Mouse (Mus musculus): Measurements from ENCODE around the gene Dusp9. TPM values are rescaled to one million over a fixed set of nuclear protein-coding genes. Genes with fewer than 3 reads are reported as not detected.

The Dusp9 gene
- polyA plus RNA-seq, 1 experiment from 2014 or later, result 38.3 TPM

GRCm38 (mm10) chrX:73673968-73674661 lies 34.9 kb downstream of the Dusp9 start:
- peak overlapping the region; percentile 66 for H3K4me3 ChIP-seq
- peaks cover 27% of the 10 kb centered on the region for H3K4me1 ChIP-seq
- H3K27me3 ChIP-seq (ENCODE audit: poor library complexity, severe bottlenecking), result peaks cover 13% of the 10 kb centered on the region
- H3K27ac ChIP-seq, result peak overlapping the region; percentile 89
- 29% methylated on average over 20 of the region's 20 CpGs for WGBS
- H3K36me3 ChIP-seq (replicated peaks), result peaks cover 34% of the 10 kb centered on the region
- no peaks in the 10 kb centered on the region for H3K9me3 ChIP-seq
- no peak for DNase-seq (ENCODE audit: extremely low spot score, low spot score)

- WGBS, result 64% methylated on average over 2 of the region's 2 CpGs
These were observed 36.0 kb downstream of the Dusp9 start for GRCm38 (mm10) chrX:73675231-73675630.

GRCm38 (mm10) chrX:73676668-73677067 lies 37.4 kb downstream of the Dusp9 start:
- DNase-seq (ENCODE audit: extremely low spot score, low spot score), result no peak
- peaks cover 13% of the 10 kb centered on the region for H3K27me3 ChIP-seq (ENCODE audit: poor library complexity, severe bottlenecking)
- 94% methylated on average over 4 of the region's 4 CpGs for WGBS
- no peak overlapping the region for H3K4me3 ChIP-seq
- H3K4me1 ChIP-seq, result peaks cover 27% of the 10 kb centered on the region
- H3K9me3 ChIP-seq, result no peaks in the 10 kb centered on the region
- peaks cover 60% of the 10 kb centered on the region for H3K36me3 ChIP-seq (replicated peaks)
- H3K27ac ChIP-seq, result no peak overlapping the region

More at GRCm38 (mm10) chrX:73675231-73675630, 36.0 kb downstream of the Dusp9 start:
- Histone ChIP-seq H3K27me3 (ENCODE audit: poor library complexity, severe bottlenecking) (peaks cover 13% of the 10 kb centered on the region), H3K27ac (no peak overlapping the region), H3K4me1 (peaks cover 27% of the 10 kb centered on the region), H3K4me3 (peak overlapping the region; percentile 66; the same call in 1 of the 2 replicates), H3K9me3 (no peaks in the 10 kb centered on the region), H3K36me3 (replicated peaks) (peaks cover 46% of the 10 kb centered on the region)
- no peak for DNase-seq (ENCODE audit: extremely low spot score, low spot score)

GRCm38 (mm10) chrX:73684156-73684555 lies 44.9 kb downstream of the Dusp9 start:
- 85% methylated on average over 2 of the region's 2 CpGs for WGBS
- H3K36me3 ChIP-seq (replicated peaks), result peaks cover 94% of the 10 kb centered on the region

GRCm38 (mm10) chrX:73684978-73685377 lies 45.8 kb downstream of the Dusp9 start:
- H3K4me3 ChIP-seq, result no peak overlapping the region
- DNase-seq (ENCODE audit: extremely low spot score, low spot score), result no peak
- no peaks in the 10 kb centered on the region for H3K9me3 ChIP-seq
- H3K4me1 ChIP-seq, result no peaks in the 10 kb centered on the region
- H3K27me3 ChIP-seq (ENCODE audit: poor library complexity, severe bottlenecking), result peaks cover 12% of the 10 kb centered on the region; the same call in 1 of the 2 replicates
- H3K27ac ChIP-seq, result no peak overlapping the region
- H3K36me3 ChIP-seq (replicated peaks), result peaks cover 92% of the 10 kb centered on the region

More at GRCm38 (mm10) chrX:73684156-73684555, 44.9 kb downstream of the Dusp9 start:
- no peaks in the 10 kb centered on the region for H3K4me1 ChIP-seq
- no peak for DNase-seq (ENCODE audit: extremely low spot score, low spot score)
- H3K27me3 ChIP-seq (ENCODE audit: poor library complexity, severe bottlenecking), result peaks cover 8% of the 10 kb centered on the region; the same call in 1 of the 2 replicates
- H3K4me3 ChIP-seq, result no peak overlapping the region
- H3K9me3 ChIP-seq, result no peaks in the 10 kb centered on the region
- no peak overlapping the region for H3K27ac ChIP-seq

- 90% methylated on average over 3 of the region's 3 CpGs for WGBS
- no peak overlapping the region for H3K4me3 ChIP-seq
- peaks cover 91% of the 10 kb centered on the region for H3K36me3 ChIP-seq (replicated peaks)
- DNase-seq (ENCODE audit: extremely low spot score, low spot score), result no peak
- H3K27ac ChIP-seq, result no peak overlapping the region
- peaks cover 12% of the 10 kb centered on the region; the same call in 1 of the 2 replicates for H3K27me3 ChIP-seq (ENCODE audit: poor library complexity, severe bottlenecking)
- H3K4me1 ChIP-seq, result no peaks in the 10 kb centered on the region
- no peaks in the 10 kb centered on the region for H3K9me3 ChIP-seq
These were observed 46.4 kb downstream of the Dusp9 start for GRCm38 (mm10) chrX:73685629-73686028.

GRCm38 (mm10) chrX:73690917-73691629 lies 51.9 kb downstream of the Dusp9 start:
- H3K9me3 ChIP-seq, result no peaks in the 10 kb centered on the region
- peaks cover 69% of the 10 kb centered on the region for H3K36me3 ChIP-seq (replicated peaks)

More at GRCm38 (mm10) chrX:73690917-73691629, 51.9 kb downstream of the Dusp9 start:
- 81% methylated on average over 5 of the region's 5 CpGs for WGBS
- no peaks in the 10 kb centered on the region for H3K4me1 ChIP-seq
- no peak overlapping the region for H3K27ac ChIP-seq
- DNase-seq (ENCODE audit: extremely low spot score, low spot score), result no peak
- H3K27me3 ChIP-seq (ENCODE audit: poor library complexity, severe bottlenecking), result 0 out of 2 replicates have a peak, but pooled peaks cover 13% of the 10 kb centered on the region
- no peak overlapping the region for H3K4me3 ChIP-seq

Other genes with a start within 250 kb of the Dusp9 start
- not detected in 2 replicates for gene Gm18336, start 240.7 kb upstream of the Dusp9 start, polyA plus RNA-seq (2016; fragmentation: Nextera tagmentation; extraction: Ambion mirVana)
- gene Zfp92, start 228.3 kb upstream of the Dusp9 start, polyA plus RNA-seq (2016; fragmentation: Nextera tagmentation; extraction: Ambion mirVana), result 0.17 and 0.19 TPM in 2 replicates
- gene Trex2, start 204.1 kb upstream of the Dusp9 start, polyA plus RNA-seq (2016; fragmentation: Nextera tagmentation; extraction: Ambion mirVana), result not detected in 2 replicates
- 87.8 and 88.7 TPM in 2 replicates for gene Haus7, start 180.4 kb upstream of the Dusp9 start, polyA plus RNA-seq (2016; fragmentation: Nextera tagmentation; extraction: Ambion mirVana)
- gene Bgn, start 155.8 kb upstream of the Dusp9 start, polyA plus RNA-seq (2016; fragmentation: Nextera tagmentation; extraction: Ambion mirVana), result 10.3 and 12.3 TPM in 2 replicates
- 0.06 and 0.10 TPM in 2 replicates for gene Atp2b3, start 136.3 kb upstream of the Dusp9 start, polyA plus RNA-seq (2016; fragmentation: Nextera tagmentation; extraction: Ambion mirVana)
- 6.6 and 8.9 TPM in 2 replicates for gene Pnck, start 20.7 kb downstream of the Dusp9 start, polyA plus RNA-seq (2016; fragmentation: Nextera tagmentation; extraction: Ambion mirVana)
- 4.6 and 5.2 TPM in 2 replicates for gene Slc6a8, start 33.7 kb downstream of the Dusp9 start, polyA plus RNA-seq (2016; fragmentation: Nextera tagmentation; extraction: Ambion mirVana)
- gene Bcap31, start 76.8 kb downstream of the Dusp9 start, polyA plus RNA-seq (2016; fragmentation: Nextera tagmentation; extraction: Ambion mirVana), result 150 and 162 TPM in 2 replicates
- gene Abcd1, start 77.2 kb downstream of the Dusp9 start, polyA plus RNA-seq (2016; fragmentation: Nextera tagmentation; extraction: Ambion mirVana), result 9.2 and 10.1 TPM in 2 replicates
- gene Plxnb3, start 117.7 kb downstream of the Dusp9 start, polyA plus RNA-seq (2016; fragmentation: Nextera tagmentation; extraction: Ambion mirVana), result not detected in 2 replicates
- 0.97 and 1.2 TPM in 2 replicates for gene Srpk3, start 135.0 kb downstream of the Dusp9 start, polyA plus RNA-seq (2016; fragmentation: Nextera tagmentation; extraction: Ambion mirVana)
- 173 and 177 TPM in 2 replicates for gene Idh3g, start 147.5 kb downstream of the Dusp9 start, polyA plus RNA-seq (2016; fragmentation: Nextera tagmentation; extraction: Ambion mirVana)
- 119 and 124 TPM in 2 replicates for gene Ssr4, start 147.6 kb downstream of the Dusp9 start, polyA plus RNA-seq (2016; fragmentation: Nextera tagmentation; extraction: Ambion mirVana)
- gene Pdzd4, start 185.6 kb downstream of the Dusp9 start, polyA plus RNA-seq (2016; fragmentation: Nextera tagmentation; extraction: Ambion mirVana), result 0.66 and 0.81 TPM in 2 replicates

Measured in forebrain, embryonic 10.5 days (tissue).